22 mouse cellular contexts compared by ENCODE assay signal in genomic region chr8:87497641-87498040, GRCm38 (mm10). TPM values are rescaled to one million over a fixed set of nuclear protein-coding genes. Genes with fewer than 3 reads are reported as not detected.
A peak's percentile ranks its signal among the peaks of the same experiment; 100 is the strongest.
DNase-seq lines count a peak whose midpoint lies in the region; ATAC-seq lines count a peak whose summit lies in the region.
"Had no signal": no experiment of that assay in that cellular context is flagged by ENCODE, and none has a peak within 500 bp of the region (broad histone marks: within the 10 kb centered on the region; RNA-seq: fewer than 3 reads in every experiment).

No protein-coding gene starts in this region.

- H3K36me3 ChIP-seq in embryonic facial prominence, embryonic 11.5 days (replicated peaks; ENCODE audit: control insufficient read depth, insufficient read depth, low read depth, low read length): no peaks in the 10 kb centered on the region
- H3K36me3 ChIP-seq in midbrain, embryonic 10.5 days: no peaks in the 10 kb centered on the region
- H3K36me3 ChIP-seq: embryonic facial prominence, embryonic 15.5 days; forebrain, embryonic 10.5 days; forebrain, embryonic 15.5 days; G1E; heart, embryonic 12.5 days; hindbrain, embryonic 15.5 days had no signal

- no peaks in the 10 kb centered on the region for H3K27me3 ChIP-seq in embryonic facial prominence, embryonic 11.5 days (ENCODE audit: control insufficient read depth, insufficient read depth, low read length)
- no peaks in the 10 kb centered on the region for H3K27me3 ChIP-seq in midbrain, embryonic 10.5 days (ENCODE audit: low read depth, poor library complexity, severe bottlenecking)
- H3K27me3 ChIP-seq: embryonic facial prominence, embryonic 15.5 days; forebrain, embryonic 15.5 days; heart, embryonic 12.5 days; hindbrain, embryonic 15.5 days had no signal

- no peaks in the 10 kb centered on the region for H3K4me1 ChIP-seq in embryonic facial prominence, embryonic 11.5 days (ENCODE audit: control insufficient read depth, insufficient read depth, low read length)
- peaks cover 20% of the 10 kb centered on the region for H3K4me1 ChIP-seq in midbrain, embryonic 10.5 days
- H3K4me1 ChIP-seq: embryonic facial prominence, embryonic 15.5 days; forebrain, embryonic 15.5 days; hindbrain, embryonic 15.5 days had no signal

- H3K4me2 ChIP-seq in embryonic facial prominence, embryonic 11.5 days (ENCODE audit: low read depth, low read length): no peak overlapping the region
- H3K4me2 ChIP-seq: embryonic facial prominence, embryonic 15.5 days; forebrain, embryonic 15.5 days; heart, embryonic 12.5 days; hindbrain, embryonic 15.5 days had no signal

- H3K9ac ChIP-seq in embryonic facial prominence, embryonic 11.5 days (replicated peaks; ENCODE audit: low read length): no peak overlapping the region
- H3K9ac ChIP-seq: embryonic facial prominence, embryonic 15.5 days; forebrain, embryonic 15.5 days; heart, embryonic 12.5 days; hindbrain, embryonic 15.5 days had no signal

- 37% methylated on average over 6 of the region's 6 CpGs for WGBS in embryonic facial prominence, embryonic 11.5 days
- WGBS in midbrain, embryonic 10.5 days: 78% methylated on average over 6 of the region's 6 CpGs

- no peaks in the 10 kb centered on the region for H3K9me3 ChIP-seq in embryonic facial prominence, embryonic 11.5 days (replicated peaks; ENCODE audit: control insufficient read depth, low read length)
- no peaks in the 10 kb centered on the region for H3K9me3 ChIP-seq in midbrain, embryonic 10.5 days (replicated peaks)
- H3K9me3 ChIP-seq: embryonic facial prominence, embryonic 15.5 days; forebrain, embryonic 10.5 days; forebrain, embryonic 15.5 days; heart, embryonic 12.5 days; hindbrain, embryonic 15.5 days had no signal

- no peak overlapping the region for H3K4me3 ChIP-seq in embryonic facial prominence, embryonic 11.5 days (ENCODE audit: low read depth, low read length)
- no peak overlapping the region for H3K4me3 ChIP-seq in midbrain, embryonic 10.5 days
- H3K4me3 ChIP-seq: embryonic facial prominence, embryonic 15.5 days; erythroblast, embryonic 14.5 days; forebrain, embryonic 10.5 days; forebrain, embryonic 15.5 days; heart, embryonic 12.5 days; hindbrain, embryonic 15.5 days had no signal

- ATAC-seq in embryonic facial prominence, embryonic 11.5 days (replicated peaks; ENCODE audit: insufficient number of reproducible peaks, low FRiP score, low TSS enrichment, low read depth): no peak
- ATAC-seq: activated CD4-positive, CD25-positive, alpha-beta regulatory T cell, adult 4 months; CD4-positive, CD25-positive, alpha-beta regulatory T cell, adult 4 months; forebrain, embryonic 15.5 days; intestine, embryonic 16.5 days had no signal

- no peak overlapping the region for H3K27ac ChIP-seq in embryonic facial prominence, embryonic 11.5 days (replicated peaks; ENCODE audit: low read depth, low read length)
- H3K27ac ChIP-seq in midbrain, embryonic 10.5 days (replicated peaks): no peak overlapping the region
- H3K27ac ChIP-seq: embryonic facial prominence, embryonic 15.5 days; forebrain, embryonic 10.5 days; forebrain, embryonic 15.5 days; hindbrain, embryonic 15.5 days had no signal

- DNase-seq in 3T3-L1 (ENCODE audit: low read depth, low spot score) (peak; percentile 36), NIH3T3 (ENCODE audit: low read depth) (peak; percentile 11)
- peak; percentile 54 for DNase-seq in embryonic facial prominence, embryonic 11.5 days (ENCODE audit: low spot score)
- DNase-seq in mesoderm, embryonic 11.5 days (ENCODE audit: low read depth, low spot score): peak; percentile 40
- no peak for DNase-seq in urinary bladder, adult 2 months (ENCODE audit: low spot score)
- no peak for DNase-seq in midbrain, embryonic 10.5 days (ENCODE audit: low spot score)
- DNase-seq: adrenal gland, postnatal 14 days; B cell, adult 2 months; cerebellum, adult 18-20 months; cerebellum, adult 9-11 months; cerebellum, postnatal 36 days; gastrocnemius, postnatal 10 days had no signal

RNA-seq across cellular contexts. Expression of gene Cbln1, which starts 25.2 kb away (rescaled TPM):
- polyA plus RNA-seq in embryonic facial prominence, embryonic 11.5 days (2014; fragmentation: Nextera tagmentation; extraction: Ambion mirVana): 2.8 and 4.2 TPM in 2 replicates
- polyA plus RNA-seq in urinary bladder, adult 2 months (2012; rRNA removed): 0.01 TPM in 1 of 2 replicates, not detected in the other
- 2.7 and 3.3 TPM in 2 replicates for polyA plus RNA-seq in midbrain, embryonic 10.5 days (2016; fragmentation: Nextera tagmentation; extraction: Ambion mirVana)
- polyA plus RNA-seq: CD4-positive, CD25-positive, alpha-beta regulatory T cell, adult 4 months; erythroblast, embryonic 14.5 days; G1E; intestine, embryonic 16.5 days had no signal

Comparison
In these comparisons a context has a peak if more than half of its experiments do, and no peak if none do; other contexts are left out.
1. DNase-seq: peak in 3T3-L1 (single experiment), NIH3T3 (single experiment), embryonic facial prominence, embryonic 11.5 days (single experiment) and mesoderm, embryonic 11.5 days (single experiment); none in urinary bladder, adult 2 months (single experiment) and midbrain, embryonic 10.5 days (single experiment).